Mouse (Mus musculus): Measurements from ENCODE around the gene N4bp2l1.

DNA sequence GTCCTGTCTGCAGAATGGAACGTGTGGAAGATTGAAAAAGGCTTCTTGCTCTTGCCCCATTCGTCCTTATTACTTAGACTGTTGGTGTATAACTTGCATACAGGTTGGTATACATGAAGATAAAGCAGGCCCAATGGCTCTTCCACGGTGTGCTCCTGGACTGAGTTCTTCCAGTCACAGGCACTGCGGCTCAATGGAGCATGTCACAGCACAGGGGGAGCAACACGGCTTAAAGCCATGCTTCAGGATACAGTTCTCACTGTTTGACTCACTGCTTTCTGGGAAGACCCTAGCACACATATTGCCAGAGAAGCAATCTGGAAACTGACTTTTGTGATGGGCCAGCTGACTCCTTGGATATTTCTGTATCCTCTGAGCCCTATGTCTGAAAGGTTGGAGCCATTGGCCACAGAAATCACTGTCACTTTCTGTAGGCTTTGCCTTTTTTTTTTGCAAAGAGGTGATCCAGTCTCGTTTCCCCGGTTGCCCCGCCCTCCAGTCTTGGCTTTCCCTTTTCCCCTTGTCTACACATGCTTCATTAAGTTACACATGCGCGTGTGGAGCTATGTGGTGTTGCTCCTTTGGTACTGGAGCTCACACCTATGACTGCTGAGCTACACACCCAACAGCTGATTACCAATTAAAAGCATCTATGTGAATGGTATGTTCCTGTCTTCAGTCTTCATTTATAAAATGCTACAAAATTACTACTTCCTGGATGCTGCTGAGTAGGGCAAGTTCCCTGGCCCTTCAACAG is 21.8 kb upstream of the N4bp2l1 start:
- TF ChIP-seq EP300 (optimal IDR thresholded peaks at IDR 0.05) = no peak
- no peak for TF ChIP-seq CTCF (IDR thresholded peaks at IDR 0.05; ENCODE audit: low read depth)
